Mouse (Mus musculus): Measurements from ENCODE around the gene Rheb.
"Not testable (repeated sequence)": the region's sequence is repeated elsewhere in the genome, so short reads cannot be mapped to it uniquely, and the experiment has no call there.

Rheb gene

DNA sequence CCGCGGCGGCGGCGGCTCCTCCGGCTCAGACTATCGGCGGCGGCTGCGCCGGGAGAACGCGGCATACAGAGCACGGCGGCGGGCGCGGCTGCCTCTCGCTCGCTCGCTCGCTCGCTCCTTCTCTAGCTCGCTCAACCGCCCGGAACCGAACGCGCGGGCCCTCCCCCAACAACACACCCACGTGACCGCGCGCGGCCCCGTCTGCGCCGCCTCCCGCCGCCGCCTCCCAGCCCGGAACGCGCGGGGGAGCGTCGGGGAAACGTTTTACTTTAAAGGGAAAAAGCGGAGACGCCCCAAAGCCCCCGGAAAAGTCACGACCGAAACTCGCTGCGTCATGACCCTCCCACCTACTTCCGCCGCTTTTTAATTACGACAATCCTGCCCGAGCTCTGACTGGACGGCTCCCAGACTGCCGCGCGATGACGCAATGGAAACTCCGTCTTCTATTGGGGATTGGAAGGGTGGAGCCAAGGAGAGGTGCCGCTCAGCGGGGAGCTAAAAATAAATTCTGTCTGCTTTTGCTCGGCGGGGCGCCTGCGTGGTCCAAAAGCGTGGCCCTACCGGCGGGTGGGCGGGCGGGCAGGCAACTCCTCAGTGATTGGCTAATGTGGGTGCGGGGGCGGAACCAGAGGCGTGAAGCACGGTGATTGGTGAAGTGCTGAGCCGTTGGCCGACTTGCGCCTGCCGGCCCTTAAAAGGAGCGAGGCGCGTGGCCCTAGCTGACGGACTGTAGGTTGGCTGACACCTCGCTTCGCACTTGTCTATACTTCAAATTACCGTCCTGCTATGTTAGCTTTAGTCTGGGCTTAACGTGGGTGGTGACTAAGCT is at the start of gene Rheb:
TSS of gene Rheb (minus strand) at position 351 of the 829 bp plus-strand sequence.
- DNase-seq (ENCODE audit: low spot score in 2 of 2), result peak; percentile 99

GRCm38 (mm10) chr5:24889860-24890259 is 47.4 kb upstream of the Rheb start:
- DNase-seq (ENCODE audit: low spot score in 2 of 2), result peak in 1 of 2 experiments; percentile 28

DNA sequence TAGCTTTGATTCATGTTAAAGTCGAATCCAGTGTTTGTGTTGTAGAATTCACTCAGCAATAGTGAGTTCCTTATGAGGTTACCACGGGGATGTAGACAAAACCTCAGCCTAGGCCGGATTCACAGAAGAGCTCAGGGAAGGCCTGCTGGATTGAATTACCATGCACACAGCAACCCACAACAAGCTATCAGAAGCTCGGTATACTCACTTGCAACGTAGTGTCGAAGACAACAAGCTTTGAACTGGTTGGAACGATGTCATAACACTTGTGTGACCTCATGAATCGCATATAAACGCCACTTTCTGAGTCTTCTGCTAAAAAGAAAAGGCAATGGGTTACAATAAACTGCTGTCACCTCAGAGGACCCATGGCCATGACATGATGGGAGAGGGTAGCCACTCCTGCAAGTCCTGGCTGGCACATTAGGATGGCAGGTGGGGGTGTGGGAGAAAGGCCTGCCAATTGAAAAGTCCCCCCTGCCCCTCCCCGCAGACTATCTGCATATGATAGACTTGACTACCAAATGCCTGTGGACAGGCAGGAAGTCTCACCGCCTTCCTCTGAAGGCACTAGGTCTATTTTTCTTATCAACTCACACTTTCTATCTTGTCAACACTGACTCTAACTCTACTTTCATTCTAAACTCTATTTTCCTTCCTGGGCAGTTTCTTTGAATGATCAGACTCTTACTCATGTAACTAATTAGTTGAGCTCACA is 46.6 kb upstream of the Rheb start:
- DNase-seq (ENCODE audit: low spot score in 2 of 2), result no peak

DNA sequence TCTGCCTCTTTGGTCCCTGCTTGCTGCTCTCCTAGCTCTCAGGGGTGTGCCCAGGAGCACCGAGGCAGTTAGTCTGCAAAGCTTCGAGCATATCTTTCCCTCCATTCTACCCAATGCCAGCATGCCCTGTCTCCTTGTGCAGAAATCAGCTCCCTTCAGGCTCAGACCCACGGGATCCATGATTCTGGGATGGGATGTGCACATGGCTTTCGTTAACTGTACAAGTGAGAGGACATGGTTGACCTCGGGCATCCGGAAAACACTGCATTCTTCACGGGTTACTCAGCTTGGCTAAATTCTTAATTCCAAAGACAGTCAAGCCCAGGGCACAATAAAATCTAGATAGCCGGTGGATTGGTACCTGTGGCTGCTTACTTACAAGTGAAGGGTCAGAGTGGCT is 44.8 kb upstream of the Rheb start:
- DNase-seq (ENCODE audit: low spot score in 2 of 2), result no peak

DNA sequence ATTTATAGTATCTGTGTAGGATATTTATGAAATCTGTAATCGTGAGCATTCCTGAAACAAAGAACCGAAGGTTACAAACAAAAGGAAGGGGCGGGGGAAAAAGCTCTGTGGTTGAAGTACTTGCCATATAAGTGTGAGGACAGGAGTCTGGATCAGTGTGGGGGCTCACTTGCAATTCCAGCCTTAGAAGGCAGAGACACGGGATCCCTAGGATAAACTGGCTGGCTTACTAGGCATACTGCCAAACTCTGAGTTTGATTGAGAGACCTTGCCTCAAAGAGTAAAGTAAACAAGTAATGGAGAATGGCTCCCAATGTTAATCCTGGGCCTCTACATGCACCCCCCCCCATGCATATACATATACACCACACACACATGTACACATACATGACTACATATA is 36.3 kb upstream of the Rheb start:
- no peak for DNase-seq (ENCODE audit: low spot score in 2 of 2)

GRCm38 (mm10) chr5:24877836-24878624 is 35.6 kb upstream of the Rheb start:
- DNase-seq (ENCODE audit: low spot score in 2 of 2), result no peak

DNA sequence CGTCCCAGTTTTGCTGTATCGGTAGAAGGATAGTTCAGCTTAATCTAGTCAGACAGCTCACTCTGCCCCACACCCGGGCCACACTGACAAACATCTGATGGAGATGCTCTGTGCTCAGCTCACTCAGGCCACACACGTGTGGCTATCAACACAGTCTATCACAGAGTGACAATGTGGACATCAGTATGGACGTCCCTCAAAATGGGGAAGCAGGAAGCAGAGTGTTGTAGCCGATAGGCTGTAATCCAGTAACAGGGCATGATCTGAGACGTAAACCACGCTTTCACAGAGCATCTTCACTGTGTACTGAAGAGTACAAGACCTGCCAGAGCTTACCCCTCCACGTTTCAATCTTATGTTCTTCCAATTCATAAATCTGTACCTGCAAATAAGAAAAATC is 34.2 kb upstream of the Rheb start:
- DNase-seq (ENCODE audit: low spot score in 2 of 2), result no peak

GRCm38 (mm10) chr5:24874111-24874510 is 31.7 kb upstream of the Rheb start:
- no peak for DNase-seq (ENCODE audit: low spot score in 2 of 2)

GRCm38 (mm10) chr5:24873221-24873620 is 30.8 kb upstream of the Rheb start:
- no peak for DNase-seq (ENCODE audit: low spot score in 2 of 2)

- peak; percentile 57 to 63 for DNase-seq (ENCODE audit: low spot score in 2 of 2)
Measured at GRCm38 (mm10) chr5:24871276-24871675, 28.9 kb upstream of the Rheb start.

DNA sequence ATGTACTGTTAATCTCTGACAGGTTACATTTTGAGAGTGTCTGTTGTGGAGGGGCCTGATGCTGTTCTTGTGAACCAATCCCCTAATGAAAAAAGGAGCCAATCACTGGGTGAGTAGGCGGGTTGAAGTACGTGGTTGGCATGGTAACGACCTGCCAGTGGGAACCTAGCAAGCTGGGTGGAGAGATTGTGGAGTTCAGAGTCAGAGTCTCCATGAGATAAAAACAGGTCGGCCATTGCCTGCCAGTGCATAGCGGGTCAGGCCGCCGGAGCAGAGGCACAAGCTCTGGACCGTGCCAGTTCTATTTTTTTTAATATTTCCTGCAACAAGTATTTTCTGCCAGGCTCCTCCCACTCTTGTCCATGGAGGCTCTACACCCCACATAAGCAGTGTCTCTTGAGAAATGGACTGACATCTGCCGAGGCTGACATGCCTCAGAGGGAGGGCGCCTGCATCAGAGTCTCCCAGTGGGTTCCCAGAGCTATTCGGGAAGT is 27.4 kb upstream of the Rheb start:
- no peak for DNase-seq (ENCODE audit: low spot score in 2 of 2)

- DNase-seq (ENCODE audit: low spot score in 2 of 2), result no peak
Measured at GRCm38 (mm10) chr5:24863804-24864203, 21.4 kb upstream of the Rheb start.

- no peak for DNase-seq (ENCODE audit: low spot score in 2 of 2)
Measured at GRCm38 (mm10) chr5:24861449-24861930, 19.1 kb upstream of the Rheb start.

- DNase-seq (ENCODE audit: low spot score in 2 of 2), result peak; percentile 76 to 79
Measured at GRCm38 (mm10) chr5:24860635-24861448, 18.4 kb upstream of the Rheb start.

DNA sequence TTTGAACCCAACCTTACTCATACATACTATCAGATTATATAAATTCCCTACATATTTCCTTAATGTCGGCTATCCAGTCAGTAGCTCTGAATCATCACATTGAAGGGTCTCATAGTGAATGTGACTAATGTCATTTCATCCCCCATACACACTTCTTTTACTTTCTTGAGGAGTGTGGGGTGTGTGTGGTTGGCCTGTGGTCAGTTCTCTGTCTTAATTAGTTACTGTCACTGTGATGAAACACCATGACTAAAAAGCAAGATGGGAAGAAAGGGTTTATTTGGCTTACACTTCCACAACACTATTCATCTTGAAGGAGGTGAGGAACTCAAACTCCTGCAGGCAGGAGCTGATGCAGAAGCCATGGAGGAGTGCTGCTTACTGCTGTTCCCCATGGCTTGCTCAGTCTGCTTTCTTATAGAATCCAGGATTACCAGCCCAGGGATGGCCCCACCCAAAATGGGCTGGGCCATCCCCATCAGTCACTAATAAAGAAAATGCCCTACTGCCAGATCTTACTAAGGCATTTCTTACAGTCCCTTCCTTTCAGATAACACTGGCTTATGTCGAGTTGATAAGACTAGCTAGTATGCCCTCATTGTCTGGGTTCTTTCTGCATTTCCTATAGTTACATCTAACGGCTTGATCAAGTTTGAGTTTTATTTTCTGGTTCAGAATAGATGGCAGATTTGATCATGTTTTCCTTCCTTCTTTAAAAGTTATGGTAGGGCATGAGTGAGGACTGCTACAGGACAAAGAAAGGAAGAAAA is 17.5 kb upstream of the Rheb start:
- no peak for DNase-seq (ENCODE audit: low spot score in 2 of 2)

DNA sequence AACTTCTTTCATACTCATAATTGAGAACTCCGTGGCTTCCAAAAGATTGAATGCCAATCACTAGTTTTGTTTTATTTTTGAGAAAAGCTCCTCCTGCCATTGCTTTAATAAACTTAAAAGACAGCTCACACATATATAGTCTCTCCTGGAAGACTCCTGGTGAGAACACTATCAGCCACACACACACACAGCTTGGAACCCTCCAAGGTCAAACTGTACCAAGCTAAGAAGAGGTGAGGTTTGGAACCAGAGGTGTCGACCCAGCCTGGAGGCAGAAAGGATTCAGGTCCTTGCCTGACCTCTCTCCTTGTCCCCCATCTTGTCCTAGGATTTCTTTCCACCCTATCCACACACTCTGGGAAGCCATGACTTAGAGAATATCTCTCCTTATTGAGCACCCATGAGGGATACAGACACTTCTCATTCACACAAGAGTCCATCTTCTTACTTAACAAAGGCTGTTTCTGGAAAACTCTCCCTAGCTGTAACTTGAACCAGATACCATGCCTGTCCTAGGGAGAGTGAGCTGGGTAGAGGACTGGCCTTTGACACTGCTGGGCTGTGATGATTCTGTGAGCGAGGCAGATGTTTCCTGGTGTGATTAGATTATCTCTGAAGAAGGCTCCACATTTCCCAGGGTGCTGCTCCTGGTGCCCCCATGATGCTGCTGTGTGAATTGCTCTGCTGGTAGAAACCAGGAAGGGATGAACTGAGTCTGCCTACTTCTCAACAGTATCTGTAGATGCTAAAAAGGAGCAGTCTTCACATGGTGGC is 12.6 kb upstream of the Rheb start:
- DNase-seq (ENCODE audit: low spot score in 2 of 2), result no peak

DNA sequence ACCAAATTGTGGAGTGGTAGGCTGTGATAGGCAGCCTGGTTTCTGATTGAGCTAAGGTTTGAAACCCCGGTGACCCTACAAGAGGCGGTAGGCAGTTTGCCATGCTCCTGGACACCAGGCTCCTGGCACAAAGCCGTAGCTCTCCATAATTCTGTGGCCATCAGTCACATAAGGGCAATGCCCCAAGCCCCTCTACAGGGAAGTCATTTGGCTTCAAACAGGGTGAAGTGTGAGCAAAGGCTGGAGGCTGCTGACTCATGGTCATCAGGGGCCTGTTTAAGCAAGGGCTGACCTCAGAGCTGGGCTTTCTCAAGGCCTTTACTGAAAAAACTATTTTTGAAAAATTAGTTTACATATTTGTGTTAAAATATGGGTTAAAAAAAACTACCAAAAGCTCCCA is 11.8 kb upstream of the Rheb start:
- DNase-seq (ENCODE audit: low spot score in 2 of 2), result no peak

GRCm38 (mm10) chr5:24848261-24848660 is 5.8 kb upstream of the Rheb start:
- DNase-seq (ENCODE audit: low spot score in 2 of 2), result not testable (repeated sequence)

GRCm38 (mm10) chr5:24843841-24844240 is 1.4 kb upstream of the Rheb start:
- no peak for DNase-seq (ENCODE audit: low spot score in 2 of 2)

DNA sequence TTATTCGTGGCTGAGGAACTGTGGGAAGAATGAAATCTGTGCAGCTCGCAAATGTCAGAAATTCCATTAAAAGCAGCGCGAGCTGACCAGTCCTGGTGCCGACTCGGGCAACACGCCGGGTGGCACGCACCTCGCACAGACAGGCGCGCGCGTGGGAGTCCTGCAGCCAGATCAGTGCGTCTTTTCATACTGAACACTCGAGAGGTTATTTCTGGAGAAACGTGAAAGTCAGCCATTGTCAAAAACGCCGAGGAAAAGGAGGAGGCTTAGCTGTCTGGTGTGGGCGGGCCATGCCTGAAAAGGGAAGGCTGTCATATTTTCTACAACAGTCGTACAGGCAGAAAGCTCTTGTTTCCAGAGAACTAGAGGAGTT is 665 bp upstream of the Rheb start:
- peak in 1 of 2 experiments; percentile 88 for DNase-seq (ENCODE audit: low spot score in 2 of 2)

Data from right cerebral cortex, postnatal 36 days (tissue).